Mouse (Mus musculus) cerebellum, adult 11-12 months (tissue): ENCODE data around the gene Slbp.

Experiments used
- DNase-seq: peaks from one replicate; pipeline ENCODE4 v3.0.0; 2022

Gene Slbp

DNA sequence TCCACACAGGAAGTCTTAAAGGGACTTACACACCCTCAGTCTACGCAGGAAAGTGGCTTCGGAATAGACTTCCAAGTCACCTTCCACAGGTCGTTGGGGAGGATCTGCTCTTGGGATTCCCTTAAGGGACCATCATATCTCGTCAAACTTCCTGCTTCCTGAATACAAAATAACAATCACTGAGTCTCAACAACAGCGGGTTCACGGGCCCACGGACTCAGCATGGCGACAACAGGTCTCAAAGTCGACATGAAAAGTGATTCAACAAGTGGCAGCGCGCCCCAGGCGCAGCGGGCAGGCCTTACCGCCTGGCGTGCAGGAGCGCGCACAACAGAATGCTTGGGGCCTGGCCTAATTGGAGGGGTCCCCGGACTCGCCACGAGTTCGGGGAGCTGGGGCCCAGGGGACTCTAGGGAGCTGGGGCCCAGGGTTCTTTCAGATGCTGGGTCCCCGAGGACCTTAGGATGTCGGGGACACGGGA, 23.5 kb downstream of the Slbp start:
- no peak for DNase-seq

DNA sequence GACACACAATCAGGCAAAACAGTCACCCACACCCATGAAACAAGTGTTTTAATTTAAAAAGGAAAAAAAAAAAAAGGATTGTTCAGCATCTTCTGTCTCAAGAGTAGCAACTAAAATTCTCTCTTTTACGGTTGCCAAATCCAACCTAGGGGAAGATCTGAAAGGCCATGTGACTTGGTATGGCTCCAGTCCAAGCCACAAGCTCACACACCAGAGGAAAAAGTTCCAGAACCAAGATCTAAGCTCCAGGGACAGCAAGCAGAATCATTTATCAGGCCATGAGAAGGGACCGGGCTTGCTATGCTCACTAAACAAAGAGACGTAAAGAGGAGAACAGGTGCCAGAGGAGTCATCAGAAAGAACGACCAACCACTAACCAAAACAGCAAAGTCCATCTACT, 24.4 kb downstream of the Slbp start:
- DNase-seq, result no peak

GRCm38 (mm10) chr5:33623766-33624165, 28.6 kb downstream of the Slbp start:
- DNase-seq, result no peak

- no peak for DNase-seq
These were observed 29.7 kb downstream of the Slbp start for GRCm38 (mm10) chr5:33622671-33623070.

- DNase-seq, result no peak
These were observed 38.0 kb downstream of the Slbp start for GRCm38 (mm10) chr5:33614391-33614790.

GRCm38 (mm10) chr5:33611795-33612194, 40.6 kb downstream of the Slbp start:
- DNase-seq, result peak; percentile 45

DNA sequence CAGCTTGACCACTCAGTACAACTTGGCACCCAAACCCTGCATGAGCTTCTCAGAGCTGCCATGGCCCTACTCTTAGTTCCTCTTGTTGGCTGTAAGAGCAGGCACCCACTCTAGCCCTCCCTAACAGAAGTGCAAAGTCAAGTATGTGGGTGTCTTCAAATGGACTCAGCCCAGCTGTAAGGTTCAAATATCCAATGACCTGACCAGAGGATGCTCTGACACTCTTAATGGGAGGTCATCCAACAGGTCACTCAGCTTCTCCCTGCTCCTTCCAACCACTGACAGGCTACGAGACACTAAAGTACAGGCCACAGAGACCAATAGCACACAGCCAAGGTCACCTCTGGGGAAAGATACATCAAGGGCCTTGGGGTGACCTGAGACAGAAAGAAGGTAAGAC, 43.1 kb downstream of the Slbp start:
- DNase-seq, result no peak

DNA sequence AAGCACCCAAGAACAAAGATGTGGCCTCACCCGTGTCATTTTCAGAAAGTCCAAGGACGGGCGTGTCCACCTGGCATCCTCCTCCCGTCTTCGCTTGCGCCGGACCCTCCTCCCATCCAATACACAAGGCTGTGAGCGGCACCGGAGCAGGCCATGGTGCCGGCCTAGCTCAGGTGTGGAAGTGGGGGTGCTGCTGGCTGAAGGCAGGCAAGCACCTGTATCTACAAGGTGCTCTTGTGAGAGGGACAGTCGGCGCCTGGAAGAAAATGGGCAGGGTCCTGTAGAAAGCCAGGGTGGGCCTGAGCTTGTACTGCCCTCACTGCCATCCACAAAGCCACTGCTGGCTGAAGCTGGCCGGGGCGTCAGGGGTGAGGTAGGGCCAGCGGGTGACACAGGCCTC, 44.9 kb downstream of the Slbp start:
- DNase-seq, result no peak

DNA sequence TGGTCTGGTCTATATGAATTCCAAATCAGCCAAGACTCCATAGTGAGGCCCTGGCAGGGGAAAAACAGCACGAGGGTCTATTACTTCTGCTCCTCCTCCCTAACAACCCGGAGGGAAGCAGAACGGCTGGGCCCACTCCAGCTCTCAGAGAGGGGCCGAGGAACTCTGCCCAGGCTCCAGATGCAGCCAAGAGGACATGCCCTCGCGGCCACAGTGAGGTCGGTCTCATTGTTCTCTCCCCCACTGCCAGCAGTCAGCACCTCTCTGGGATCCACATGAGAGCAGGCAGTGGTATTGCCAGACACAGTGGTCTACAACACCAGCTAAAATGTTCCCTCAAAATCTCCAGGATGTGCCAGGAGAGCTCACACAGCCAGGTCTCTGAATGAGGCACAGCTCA, 45.7 kb downstream of the Slbp start:
- peak; percentile 45 for DNase-seq

GRCm38 (mm10) chr5:33605314-33605713, 47.1 kb downstream of the Slbp start:
- DNase-seq, result peak; percentile 38

DNA sequence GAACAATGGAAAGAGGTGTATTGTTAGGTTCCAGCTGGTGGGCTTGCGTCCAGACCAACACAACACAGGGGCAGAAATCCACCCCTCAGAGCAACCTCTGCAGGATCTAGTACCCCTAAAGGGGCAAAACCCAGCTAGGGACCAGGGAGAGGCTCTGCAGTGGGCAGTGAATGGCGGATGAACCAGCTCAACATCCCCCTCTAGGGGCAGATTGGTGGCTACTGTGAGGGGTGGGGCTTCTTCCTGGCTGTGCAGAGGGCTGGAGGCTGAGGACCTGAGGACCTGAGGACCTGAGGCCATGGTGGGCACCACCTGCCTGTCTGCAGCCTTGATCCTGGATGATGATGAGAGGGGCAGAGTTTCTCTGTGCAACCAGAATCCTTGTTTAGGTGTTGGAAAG, 58.8 kb downstream of the Slbp start:
- no peak for DNase-seq

DNA sequence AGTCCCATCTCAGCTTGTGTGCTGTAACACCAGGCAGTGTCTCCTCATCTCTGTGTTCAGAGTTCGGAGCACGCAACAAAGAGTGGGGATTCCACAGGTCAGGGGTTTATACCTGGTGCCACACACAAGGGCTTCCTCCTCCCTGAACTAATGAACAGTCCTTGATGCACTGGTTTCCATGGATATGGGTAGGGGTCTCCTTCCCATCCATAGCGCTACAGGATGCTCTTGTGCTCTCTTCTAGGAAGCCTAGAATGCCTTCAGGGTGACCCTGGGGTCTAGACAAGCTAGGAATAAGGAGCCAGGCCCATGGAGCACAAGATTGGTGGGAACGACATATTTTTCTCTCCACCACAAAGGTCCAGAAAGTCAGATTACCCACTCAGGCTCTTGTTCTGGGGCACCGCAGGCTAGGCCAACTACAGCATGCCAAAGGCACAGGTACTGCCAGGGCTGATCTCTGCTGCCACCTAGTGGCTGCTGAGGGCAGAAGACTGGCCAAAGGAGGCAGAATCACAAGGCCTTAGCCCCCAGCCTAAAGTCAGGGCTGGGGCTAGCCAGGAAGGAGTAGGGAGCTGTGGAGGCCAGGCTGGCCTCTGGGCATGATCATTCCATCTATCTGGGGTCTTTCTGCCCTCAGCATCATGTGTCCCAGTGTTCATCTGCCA, 63.0 kb downstream of the Slbp start:
- peak; percentile 61 for DNase-seq

GRCm38 (mm10) chr5:33588066-33588465, 64.3 kb downstream of the Slbp start:
- DNase-seq, result no peak

DNA sequence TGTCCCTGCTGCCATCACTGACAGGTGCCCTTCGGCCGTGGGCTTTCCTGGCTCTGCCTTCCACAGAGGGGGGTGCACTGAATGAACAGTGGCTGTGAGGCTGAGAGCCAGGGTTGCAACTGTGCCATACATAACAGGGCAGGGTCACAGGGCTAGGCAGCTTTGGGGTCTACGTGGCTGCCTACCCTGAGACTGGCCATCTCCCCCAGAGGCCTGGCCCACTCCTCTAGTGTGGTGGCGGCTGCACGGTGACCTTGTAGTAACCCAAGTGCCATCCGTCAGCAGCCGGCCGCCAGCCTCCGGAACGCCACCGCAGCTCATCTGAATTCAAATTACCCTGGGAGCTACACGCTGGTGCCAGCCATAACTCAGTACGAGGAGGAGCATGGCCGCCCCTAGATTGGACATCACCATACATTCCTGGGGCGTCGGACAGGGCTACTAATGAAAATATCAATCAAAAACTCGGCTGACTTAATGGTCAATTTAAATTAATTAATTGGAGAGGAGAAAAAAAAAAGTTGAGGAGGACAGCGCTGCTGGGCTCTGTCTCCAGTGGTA, 64.8 kb downstream of the Slbp start:
- DNase-seq, result no peak
